Mouse (Mus musculus) splenic B cell, adult 2 months (primary cell): ENCODE results near the gene Plekhg3.
A peak's percentile ranks its signal among the peaks of the same experiment; 100 is the strongest.

Source experiments
- DNase-seq: peaks from one replicate; pipeline ENCODE4 v3.0.0-alpha.2; 2011; ENCODE audit warnings: low read depth, low spot score
- H3K27me3 ChIP-seq: 2 replicates; pipeline ENCODE4 v1.6.1; 2012; ENCODE audit warnings: mild to moderate bottlenecking, low read length, moderate library complexity, mixed read lengths; ENCODE audit not compliant: control insufficient read depth, poor library complexity, insufficient read depth, severe bottlenecking
- H3K36me3 ChIP-seq: 2 replicates; pipeline ENCODE4 v1.6.1; 2012; ENCODE audit warnings: mild to moderate bottlenecking, low read length, moderate library complexity, mixed read lengths; ENCODE audit not compliant: control insufficient read depth, poor library complexity, insufficient read depth, severe bottlenecking

Plekhg3 gene

DNA sequence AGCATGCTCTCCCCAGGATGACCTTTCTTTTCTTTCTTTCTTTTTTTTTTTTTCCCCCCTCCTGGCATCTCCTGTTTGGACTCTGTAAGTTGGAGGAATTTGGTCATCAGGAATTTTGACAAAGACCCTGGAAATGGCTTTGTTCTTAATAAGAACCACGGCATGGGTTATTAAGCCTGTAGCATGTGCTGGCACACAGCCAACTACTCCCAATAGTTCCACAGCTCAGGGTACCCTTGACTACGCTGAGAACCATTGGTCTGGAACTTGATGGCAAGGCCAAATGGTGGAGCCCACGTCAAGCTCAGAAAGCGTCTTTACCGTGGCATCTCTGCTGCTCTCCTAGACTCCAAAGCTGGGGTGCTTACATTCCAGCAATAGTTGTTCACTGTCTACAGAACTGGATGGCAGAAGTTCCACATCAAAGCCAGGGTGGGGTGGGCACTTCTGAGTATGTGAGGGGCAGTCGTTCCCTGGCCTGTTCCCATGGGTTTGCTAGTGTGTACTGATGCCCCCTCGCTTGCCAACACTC lies 21.7 kb upstream of the Plekhg3 start:
- no peaks in the 10 kb centered on the region for H3K27me3 ChIP-seq
- H3K36me3 ChIP-seq = no peaks in the 10 kb centered on the region
- DNase-seq = no peak

DNA sequence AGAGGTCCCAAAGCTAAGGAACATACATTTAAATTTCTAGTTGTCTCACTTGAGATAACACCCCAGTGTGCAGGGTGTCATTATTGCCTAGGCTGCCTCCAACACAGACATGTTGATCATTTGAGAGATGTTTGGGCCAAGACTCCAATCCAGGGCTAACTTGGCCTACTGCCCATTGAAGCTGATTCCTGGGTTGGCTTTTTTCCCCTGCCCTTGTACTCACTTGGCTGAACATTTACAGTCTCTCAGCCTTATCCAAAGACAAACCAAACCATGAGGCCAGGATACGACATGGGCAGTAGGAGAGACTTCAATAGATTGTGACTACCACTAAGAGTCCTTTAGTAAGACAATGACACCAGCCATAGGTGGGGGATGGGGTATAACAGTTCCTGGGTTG lies 18.0 kb upstream of the Plekhg3 start:
- H3K27me3 ChIP-seq = no peaks in the 10 kb centered on the region
- no peaks in the 10 kb centered on the region for H3K36me3 ChIP-seq
- DNase-seq = no peak

DNA sequence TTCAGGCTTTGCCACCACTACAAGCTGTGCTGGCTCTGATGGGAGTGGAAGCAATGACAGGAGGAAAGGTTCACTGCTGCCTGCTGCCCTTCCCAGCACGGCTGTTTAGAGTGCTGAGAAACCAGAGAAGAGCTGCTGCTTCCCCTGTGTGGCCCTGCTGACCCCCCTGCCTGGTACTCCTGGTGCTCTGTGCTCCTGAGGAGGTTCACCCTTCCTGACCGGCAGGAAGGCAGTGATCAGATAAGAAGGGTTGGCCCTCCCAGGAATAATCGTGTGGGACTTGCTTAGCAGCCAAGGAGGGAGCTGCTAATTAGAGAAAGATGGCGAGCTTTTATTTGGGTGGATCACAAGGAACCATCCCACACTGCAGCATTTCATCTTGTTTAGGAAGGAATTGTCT lies 15.8 kb upstream of the Plekhg3 start:
- H3K27me3 ChIP-seq = no peaks in the 10 kb centered on the region
- H3K36me3 ChIP-seq = no peaks in the 10 kb centered on the region
- DNase-seq = no peak

DNA sequence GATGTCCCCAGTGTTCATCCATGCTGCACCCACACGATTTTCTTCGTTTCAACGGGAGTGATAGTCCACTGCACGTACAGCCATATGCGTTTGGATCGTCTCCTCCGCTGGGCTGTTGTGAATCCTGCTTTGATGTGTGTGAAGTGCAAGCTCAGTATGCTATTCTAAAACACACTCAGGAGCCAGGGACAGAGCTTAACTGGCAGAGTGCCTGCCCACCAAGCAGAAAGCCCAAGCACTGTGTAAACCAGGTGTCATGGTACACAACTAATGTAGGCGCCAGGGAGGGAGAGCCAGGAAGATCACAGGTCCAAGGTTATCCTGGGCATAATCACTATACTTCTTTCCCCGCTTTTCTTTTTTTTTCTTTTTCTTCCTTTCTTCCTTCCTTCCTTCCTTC lies 12.7 kb upstream of the Plekhg3 start:
- Histone ChIP-seq H3K36me3 (no peaks in the 10 kb centered on the region), H3K27me3 (no peaks in the 10 kb centered on the region)
- no peak for DNase-seq

DNA sequence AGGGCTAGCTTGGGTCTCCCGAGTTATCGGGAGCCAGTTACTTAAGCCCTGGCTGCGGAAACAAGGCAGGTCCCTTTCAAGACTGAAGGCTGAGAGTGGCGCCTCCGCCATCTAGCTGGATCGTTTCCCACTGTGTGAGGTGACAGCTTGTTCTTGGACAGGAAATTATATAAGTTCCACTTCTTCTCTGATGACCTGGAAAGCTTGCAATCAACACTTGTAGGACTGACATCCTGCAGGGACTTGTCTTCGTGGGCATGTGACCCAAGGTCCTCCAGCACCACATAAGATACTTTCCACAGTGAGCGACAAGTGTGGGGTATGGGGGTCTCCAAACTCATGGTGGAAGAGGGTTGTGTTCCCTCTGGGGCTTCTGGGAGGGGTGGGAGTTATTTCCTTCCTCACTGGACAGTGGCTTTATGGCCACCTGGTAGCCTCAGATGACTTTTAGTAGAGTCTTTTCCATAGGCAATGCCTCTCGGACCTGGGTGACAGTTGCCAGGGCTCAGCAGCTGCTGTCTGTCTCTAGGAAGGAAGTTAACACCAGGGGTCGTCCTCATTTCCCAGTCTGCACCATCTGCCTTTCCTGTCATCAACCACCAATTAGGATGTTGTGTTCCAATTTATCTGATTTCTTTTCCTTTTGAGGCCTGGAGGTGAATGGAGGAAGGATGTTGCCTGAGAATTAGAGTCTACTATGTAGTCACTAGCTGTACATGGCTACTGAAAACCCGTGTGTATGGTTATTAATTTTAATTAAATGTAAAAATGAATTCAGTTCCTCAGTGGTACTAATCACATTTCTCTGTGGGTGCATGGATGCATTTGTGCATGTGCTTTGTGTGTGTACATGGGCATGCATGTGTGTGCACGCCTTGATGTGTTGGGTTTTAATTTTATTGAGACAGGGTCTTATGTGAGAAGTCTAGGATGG lies 11.5 kb upstream of the Plekhg3 start:
- DNase-seq = no peak
- Histone ChIP-seq H3K27me3 (no peaks in the 10 kb centered on the region), H3K36me3 (no peaks in the 10 kb centered on the region)

DNA sequence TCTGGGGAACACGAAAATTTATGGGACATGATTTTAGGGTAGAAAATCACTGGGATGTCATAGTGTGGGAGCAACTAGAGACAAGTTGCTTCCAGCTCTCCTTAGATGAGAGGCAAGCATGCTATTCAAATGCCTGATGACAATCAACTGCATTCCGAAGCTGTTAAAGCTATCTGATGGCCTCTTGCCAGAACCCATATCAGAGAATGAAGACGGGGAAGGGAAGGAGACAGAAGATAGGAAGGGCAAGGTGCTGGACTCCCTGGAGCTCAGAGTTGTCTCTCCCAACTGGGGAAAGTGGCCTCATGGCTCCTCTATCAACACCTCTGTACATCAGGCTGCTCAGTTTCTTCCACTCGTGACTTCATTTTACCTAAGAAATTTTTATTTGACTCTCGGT lies 7.0 kb upstream of the Plekhg3 start:
- DNase-seq = no peak
- no peaks in the 10 kb centered on the region for H3K36me3 ChIP-seq
- no peaks in the 10 kb centered on the region for H3K27me3 ChIP-seq

DNA sequence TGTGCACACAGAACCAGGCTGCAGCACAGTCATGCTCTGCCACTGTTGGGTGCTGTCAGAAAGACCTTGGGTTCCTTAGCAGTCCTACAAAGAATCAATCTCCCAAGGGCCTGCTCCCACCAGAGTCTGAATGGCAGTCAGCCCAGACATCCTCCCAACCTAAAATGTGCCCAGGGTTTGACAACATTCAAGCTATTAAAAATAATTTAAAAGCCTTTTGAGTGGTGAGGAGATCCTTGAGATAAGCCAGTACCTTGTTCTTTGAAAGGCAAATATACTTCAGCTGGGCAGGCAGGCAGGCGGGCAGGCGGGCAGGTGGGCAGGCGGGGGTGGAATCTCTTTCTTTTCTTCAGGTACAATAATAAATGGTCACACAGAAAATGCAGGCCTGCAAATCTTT lies 5.8 kb upstream of the Plekhg3 start:
- H3K36me3 ChIP-seq = no peaks in the 10 kb centered on the region
- no peak for DNase-seq
- no peaks in the 10 kb centered on the region for H3K27me3 ChIP-seq

DNA sequence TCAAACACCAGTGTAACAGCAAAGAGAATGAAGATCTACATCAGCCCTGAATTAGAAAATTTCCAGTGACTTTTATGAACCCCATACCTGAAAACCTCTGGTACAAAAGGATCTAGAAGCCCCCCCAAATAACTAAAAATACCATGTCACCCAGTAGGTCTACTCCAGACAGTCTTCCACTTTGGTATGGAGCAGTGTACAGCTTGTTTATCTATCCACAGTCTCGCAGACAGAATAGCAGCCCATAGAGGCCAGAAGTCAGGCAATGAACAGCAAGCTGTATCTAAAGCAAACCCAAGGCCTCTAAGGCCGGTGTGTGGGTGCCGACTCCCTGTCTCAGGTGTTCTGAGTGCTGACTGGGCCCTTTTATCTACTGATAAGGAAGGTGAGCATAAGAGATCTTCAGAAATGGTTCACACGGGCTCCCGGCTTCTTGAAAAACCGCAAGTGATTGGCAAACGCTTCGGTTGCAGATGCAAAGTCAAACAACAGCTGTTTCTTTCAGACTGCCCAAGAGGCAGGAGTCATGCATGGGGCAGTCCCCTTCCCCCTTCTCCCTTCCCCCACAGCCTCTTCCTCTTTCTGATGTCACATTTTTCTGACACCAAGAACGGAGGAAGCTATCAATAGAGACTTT lies 3.3 kb upstream of the Plekhg3 start:
- peak; percentile 91 for DNase-seq
- Histone ChIP-seq H3K27me3 (no peaks in the 10 kb centered on the region), H3K36me3 (no peaks in the 10 kb centered on the region)

DNA sequence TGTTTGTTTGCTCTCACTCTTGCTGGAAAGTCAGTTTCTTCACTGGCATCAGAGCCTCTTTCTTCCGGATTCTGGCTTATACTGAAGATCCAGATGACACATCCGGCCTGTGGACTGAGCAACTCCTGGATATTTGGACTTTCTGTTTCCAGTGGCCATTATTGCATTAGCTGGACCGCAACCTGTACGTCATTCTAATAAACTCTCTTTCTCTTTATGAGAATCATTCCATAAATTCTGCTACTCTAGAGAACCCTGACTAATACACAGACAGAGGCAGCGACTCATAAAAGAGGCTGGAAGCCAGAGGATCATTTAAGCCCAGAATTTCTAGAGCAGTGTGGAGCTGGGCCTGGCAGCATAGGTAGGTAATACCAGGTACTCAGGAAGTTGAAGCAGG lies 1.9 kb upstream of the Plekhg3 start:
- Histone ChIP-seq H3K36me3 (no peaks in the 10 kb centered on the region), H3K27me3 (no peaks in the 10 kb centered on the region)
- DNase-seq = no peak

DNA sequence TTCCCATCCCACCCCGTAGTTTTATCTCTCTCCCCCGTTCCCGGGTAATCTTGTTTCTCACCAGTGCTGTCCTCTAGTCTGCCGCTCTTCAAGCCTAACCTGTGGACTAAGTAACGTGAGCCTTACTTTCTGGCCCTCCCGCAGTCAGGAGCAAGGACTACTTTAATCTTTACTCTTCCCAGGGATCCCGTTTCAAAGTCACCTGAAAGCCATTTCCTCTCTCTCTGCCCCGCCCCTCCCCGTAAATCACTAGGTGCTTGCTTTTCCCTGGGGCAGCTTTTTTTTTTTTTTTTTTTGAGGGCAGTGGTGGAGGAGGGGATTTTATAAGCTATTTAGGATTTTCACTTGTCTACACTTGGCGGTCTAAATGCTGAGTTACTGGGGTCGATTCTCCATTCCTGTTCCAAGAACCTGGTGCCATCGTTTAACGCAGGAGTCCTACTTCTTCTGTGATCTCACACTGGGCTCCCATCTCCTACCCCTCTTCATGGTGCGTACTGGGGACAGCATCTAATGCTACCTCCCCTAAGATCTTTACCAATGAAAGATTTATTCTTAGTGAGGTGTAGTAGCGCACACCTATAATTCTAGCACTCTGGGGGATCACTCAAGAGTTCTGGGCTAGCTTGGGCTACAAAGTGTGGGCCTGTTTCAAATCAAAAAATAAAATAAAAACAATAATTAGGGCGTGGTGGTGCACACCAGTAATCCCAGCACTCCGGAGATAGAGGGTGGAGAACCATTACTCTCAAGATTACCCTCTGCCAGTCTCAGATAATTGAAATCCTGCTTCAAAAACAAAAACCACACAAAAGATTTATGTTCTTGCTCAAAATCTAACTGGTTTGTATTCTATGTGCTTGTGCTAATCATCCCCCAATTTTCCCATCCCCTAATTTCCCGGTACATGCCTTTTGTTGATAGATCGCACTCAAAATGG lies 1.6 kb downstream of the Plekhg3 start:
- H3K36me3 ChIP-seq = no peaks in the 10 kb centered on the region
- no peaks in the 10 kb centered on the region for H3K27me3 ChIP-seq
- no peak for DNase-seq

DNA sequence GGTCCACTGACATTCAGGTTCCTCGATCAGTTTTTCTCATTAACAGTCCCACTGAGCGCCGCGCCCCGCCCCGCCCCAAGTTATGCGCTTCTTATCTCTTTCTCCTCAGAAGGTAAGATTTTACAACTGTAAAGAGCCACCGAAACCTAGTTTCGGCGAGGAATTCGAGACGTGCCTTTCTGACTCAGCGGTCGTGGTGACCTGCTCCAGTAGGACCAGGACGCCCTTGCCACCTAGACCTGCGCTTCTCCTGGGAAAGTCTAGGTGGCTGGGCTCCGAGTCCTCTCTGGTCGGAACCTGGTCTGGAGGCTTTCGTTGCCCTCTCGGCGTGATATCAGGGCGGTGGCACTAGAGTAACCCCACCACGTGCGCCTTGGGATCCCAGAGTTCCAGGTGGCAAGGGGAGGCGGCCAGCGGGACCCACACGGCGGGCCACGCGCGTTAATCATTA lies 2.3 kb downstream of the Plekhg3 start:
- H3K36me3 ChIP-seq = no peaks in the 10 kb centered on the region
- peak; percentile 47 for DNase-seq
- no peaks in the 10 kb centered on the region for H3K27me3 ChIP-seq

DNA sequence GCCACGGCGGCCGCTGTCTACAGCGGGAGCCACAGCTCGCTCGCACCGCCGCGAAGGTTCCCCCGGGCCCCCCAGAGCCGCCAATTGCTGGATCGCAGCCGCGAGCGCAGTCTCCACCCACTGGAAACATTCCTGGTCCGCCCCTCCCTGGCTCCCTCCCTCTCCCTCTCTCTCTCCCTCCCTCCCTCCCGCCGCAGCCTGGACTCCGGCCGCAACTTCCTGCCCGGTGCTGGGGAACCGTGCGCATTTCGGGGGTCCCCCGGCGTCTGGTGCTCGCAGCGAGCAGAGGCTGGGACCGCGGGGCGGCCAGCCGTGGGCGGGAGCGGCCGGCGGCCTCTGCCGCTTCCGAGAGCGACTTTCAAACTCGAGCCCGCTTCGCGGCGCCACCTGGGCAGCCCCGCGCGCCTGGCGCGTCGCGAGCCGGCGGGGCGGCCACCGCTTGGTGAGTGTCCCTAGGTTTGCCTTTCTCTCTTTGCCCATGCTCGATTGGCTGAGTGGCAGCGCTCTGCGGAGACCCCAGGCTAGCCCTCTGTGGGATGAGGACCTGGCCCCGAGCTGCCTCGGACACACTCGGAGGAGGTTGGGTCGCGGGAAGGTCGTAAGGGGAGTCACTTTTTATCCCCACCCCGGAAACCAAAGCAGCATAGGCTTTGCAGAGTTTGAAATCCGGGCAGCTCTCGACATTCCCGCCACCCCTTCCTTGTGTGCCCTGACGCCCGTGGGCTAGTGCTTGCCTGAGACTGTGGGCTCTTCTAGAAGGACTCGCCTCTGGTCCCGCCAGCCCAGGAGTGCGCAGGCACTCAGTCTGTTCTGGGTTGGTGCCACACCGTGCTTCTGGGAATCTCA lies 2.9 kb downstream of the Plekhg3 start:
- peak; percentile 73 for DNase-seq
- H3K36me3 ChIP-seq = no peaks in the 10 kb centered on the region
- H3K27me3 ChIP-seq = no peaks in the 10 kb centered on the region

DNA sequence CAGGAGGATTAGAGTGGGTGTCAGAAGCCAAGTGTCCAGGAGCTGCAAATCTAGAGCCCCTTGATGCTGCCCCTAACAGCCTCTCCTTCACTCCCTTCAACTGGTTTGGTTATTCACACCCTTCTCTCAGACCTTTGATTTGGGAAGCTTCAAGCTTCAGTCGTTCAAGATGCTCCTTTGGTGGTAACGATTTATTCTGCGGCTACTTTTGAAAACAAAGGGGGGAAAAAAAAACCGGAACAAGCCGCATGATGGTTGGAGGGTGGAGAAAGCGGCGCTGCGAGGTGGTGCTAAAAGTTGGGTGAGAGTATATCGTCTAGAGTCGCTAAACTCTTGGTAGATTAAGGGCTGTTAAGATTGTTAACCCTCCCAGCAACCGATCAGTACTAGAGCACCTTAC lies 3.5 kb downstream of the Plekhg3 start:
- H3K36me3 ChIP-seq = no peaks in the 10 kb centered on the region
- no peaks in the 10 kb centered on the region for H3K27me3 ChIP-seq
- peak; percentile 52 for DNase-seq
